Mouse (Mus musculus) myocyte (in vitro differentiated cells): ENCODE measurements at regions not wholly inside any gene's neighbourhood (a gene's known extent, or its start where the extent isn't known, plus 50 kb on each side); places are given as distances from the start of the nearest gene placed in this dataset.
"Not testable (repeated sequence)": the region's sequence is repeated elsewhere in the genome, so short reads cannot be mapped to it uniquely, and the experiment has no call there.

ENCODE experiments used
- H3K27me3 ChIP-seq: one replicate; pipeline ENCODE4 v1.6.1; 2011; ENCODE audit not compliant: control insufficient read depth, insufficient read depth, insufficient read length
- H3K36me3 ChIP-seq: one replicate; pipeline ENCODE4 v1.6.1; 2011; ENCODE audit not compliant: control insufficient read depth, insufficient read depth
- H3K4me2 ChIP-seq: one replicate; pipeline ENCODE4 v1.6.1; 2011; ENCODE audit warnings: low read depth, control low read depth
- H3K4me3 ChIP-seq: one replicate; pipeline ENCODE4 v1.5.1; 2011; ENCODE audit warnings: mild to moderate bottlenecking, control low read depth, moderate library complexity
- H3K79me2 ChIP-seq: one replicate; pipeline ENCODE4 v1.6.1; 2011; ENCODE audit not compliant: control insufficient read depth, insufficient read depth
- H3ac ChIP-seq: one replicate; pipeline ENCODE4 v1.6.1; 2011; ENCODE audit not compliant: control insufficient read depth, insufficient read length
- CEBPB ChIP-seq: IDR thresholded peaks from 2 replicates; pipeline ENCODE4 v1.6.1; 2011; ENCODE audit warnings: mild to moderate bottlenecking, moderate library complexity; ENCODE audit not compliant: poor library complexity, insufficient read depth, severe bottlenecking
- E2F4 ChIP-seq: IDR thresholded peaks from one replicate; pipeline ENCODE4 v1.6.1; 2011; ENCODE audit warnings: mild to moderate bottlenecking, control low read depth, moderate library complexity; ENCODE audit not compliant: insufficient read depth
- MAX ChIP-seq: IDR thresholded peaks from one replicate; pipeline ENCODE4 v1.6.1; 2011; ENCODE audit warnings: low read depth, mild to moderate bottlenecking, control low read depth
- MYOD1 ChIP-seq, 3 experiments: IDR thresholded peaks; one replicate each; pipeline ENCODE4 v1.6.1; 2011; ENCODE audit warnings: control low read depth in 2 of 3, low read depth in 2 of 3, mild to moderate bottlenecking in 2 of 3, moderate library complexity in 1 of 3; ENCODE audit not compliant: insufficient read length in 2 of 3, control insufficient read depth in 1 of 3
- MYOG ChIP-seq, 3 experiments: IDR thresholded peaks; one replicate each; pipeline ENCODE4 v1.6.1; 2011; ENCODE audit warnings: control low read depth in 2 of 3, low read depth in 2 of 3, mild to moderate bottlenecking in 2 of 3; ENCODE audit not compliant: insufficient read length in 2 of 3, control insufficient read depth in 1 of 3, insufficient read depth in 1 of 3
- POLR2A ChIP-seq: IDR thresholded peaks from one replicate; pipeline ENCODE4 v1.6.1; 2011; ENCODE audit warnings: low read depth, mild to moderate bottlenecking, control low read depth, moderate library complexity; ENCODE audit not compliant: insufficient read length
- POLR2AphosphoS2 ChIP-seq: IDR thresholded peaks from one replicate; pipeline ENCODE4 v1.6.1; 2011; ENCODE audit warnings: low read depth, control low read depth; ENCODE audit not compliant: insufficient read length
- REST ChIP-seq: IDR thresholded peaks from one replicate; pipeline ENCODE4 v1.6.1; 2011; ENCODE audit warnings: mild to moderate bottlenecking, control low read depth, moderate library complexity; ENCODE audit not compliant: insufficient read depth, insufficient read length
- SRF ChIP-seq: IDR thresholded peaks from one replicate; pipeline ENCODE4 v1.6.1; 2011; ENCODE audit warnings: low read depth; ENCODE audit not compliant: control insufficient read depth, insufficient read length
- TCF12 ChIP-seq: IDR thresholded peaks from one replicate; pipeline ENCODE4 v1.6.1; 2011; ENCODE audit warnings: mild to moderate bottlenecking, control low read depth; ENCODE audit not compliant: poor library complexity, insufficient read depth, severe bottlenecking
- TCF3 ChIP-seq: IDR thresholded peaks from one replicate; pipeline ENCODE4 v1.6.1; 2011; ENCODE audit warnings: low read depth, control low read depth; ENCODE audit not compliant: insufficient read length
- USF1 ChIP-seq: IDR thresholded peaks from one replicate; pipeline ENCODE4 v1.6.1; 2011; ENCODE audit warnings: low read depth, mild to moderate bottlenecking, control low read depth, moderate library complexity

DNA sequence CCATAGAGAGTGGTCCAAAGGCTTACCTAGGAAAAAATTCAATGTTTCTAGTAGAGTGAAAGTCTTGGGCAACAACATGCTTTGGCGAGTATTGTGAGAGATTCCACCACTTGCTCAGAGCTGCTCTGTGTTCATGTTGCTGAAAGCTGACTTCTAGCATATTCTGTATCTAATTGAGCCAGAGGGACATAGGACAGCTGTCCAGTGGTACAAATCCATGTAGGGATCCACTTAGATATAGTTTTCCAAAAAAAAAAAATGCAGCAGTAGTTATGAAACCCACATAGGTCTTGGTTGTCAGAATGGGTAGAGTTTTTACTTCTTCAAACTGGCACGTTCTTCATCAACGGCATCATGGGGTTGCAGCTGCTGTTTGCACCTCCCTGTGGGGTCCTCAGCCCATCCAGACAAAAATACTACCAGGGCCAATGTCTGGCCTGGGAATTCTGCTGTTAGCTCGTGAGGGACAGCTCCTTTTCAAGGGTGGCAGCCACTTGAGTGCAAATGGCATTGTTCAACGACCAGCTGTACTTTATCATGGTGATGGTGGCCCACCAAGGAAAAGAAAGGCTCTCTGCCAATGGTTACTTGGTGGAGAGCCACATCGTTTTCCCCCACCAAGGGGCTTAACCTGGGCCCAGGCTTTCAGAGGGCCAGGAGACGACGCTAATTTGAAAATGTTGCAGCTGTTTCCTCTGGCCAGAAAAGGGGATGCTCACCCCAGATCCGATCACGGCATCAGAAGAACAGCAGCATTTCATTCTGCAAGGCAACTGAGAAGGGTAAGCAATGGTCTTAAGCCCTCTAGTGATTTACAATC lies 181.4 kb downstream of the Cdca7 start:
- no peak overlapping the region for H3ac ChIP-seq
- H3K4me3 ChIP-seq: no peak overlapping the region
- no peaks in the 10 kb centered on the region for H3K27me3 ChIP-seq
- no peak overlapping the region for H3K4me2 ChIP-seq
- TF ChIP-seq REST: no peak
- no peaks in the 10 kb centered on the region for H3K36me3 ChIP-seq
- no peaks in the 10 kb centered on the region for H3K79me2 ChIP-seq

- TF ChIP-seq POLR2A (no peak), POLR2AphosphoS2 (no peak), TCF12 (no peak), REST (no peak), TCF3 (no peak), MYOD1 (IDR thresholded peaks at IDR 0.05; ENCODE audit: control insufficient read depth in 1 of 3, insufficient read length in 2 of 3, low read depth in 2 of 3) (no peak), USF1 (no peak), CEBPB (no peak), E2F4 (no peak)
- Histone ChIP-seq H3K27me3 (no peaks in the 10 kb centered on the region), H3K4me3 (no peak overlapping the region), H3ac (no peak overlapping the region), H3K79me2 (no peaks in the 10 kb centered on the region), H3K4me2 (no peak overlapping the region), H3K36me3 (no peaks in the 10 kb centered on the region)
Measured at GRCm38 (mm10) chr2:72662396-72662795, 186.4 kb downstream of the Cdca7 start.

- no peak overlapping the region for H3K4me3 ChIP-seq
- H3K27me3 ChIP-seq: no peaks in the 10 kb centered on the region
- no peaks in the 10 kb centered on the region for H3K36me3 ChIP-seq
- TF ChIP-seq MYOG (IDR thresholded peaks at IDR 0.05; ENCODE audit: control insufficient read depth in 1 of 3, insufficient read depth in 1 of 3, insufficient read length in 2 of 3, low read depth in 2 of 3): no peak
- no peak for TF ChIP-seq CEBPB
- no peak for TF ChIP-seq MAX
- TF ChIP-seq E2F4: no peak
- no peak for TF ChIP-seq TCF3
- TF ChIP-seq SRF: no peak
- no peak for TF ChIP-seq POLR2AphosphoS2
- no peak for TF ChIP-seq REST
- TF ChIP-seq POLR2A: no peak
- TF ChIP-seq USF1: no peak
- TF ChIP-seq MYOD1 (IDR thresholded peaks at IDR 0.05; ENCODE audit: control insufficient read depth in 1 of 3, insufficient read length in 2 of 3, low read depth in 2 of 3): no peak
- H3ac ChIP-seq: no peak overlapping the region
- no peaks in the 10 kb centered on the region for H3K79me2 ChIP-seq
- H3K4me2 ChIP-seq: no peak overlapping the region
Measured at GRCm38 (mm10) chr2:72662979-72663780, 187.2 kb downstream of the Cdca7 start.

- not testable (repeated sequence) for H3K27me3 ChIP-seq, H3ac ChIP-seq, H3K79me2 ChIP-seq, H3K4me3 ChIP-seq, H3K36me3 ChIP-seq, H3K4me2 ChIP-seq
Measured at GRCm38 (mm10) chr2:72667396-72667795, 191.4 kb downstream of the Cdca7 start.

- no peak for TF ChIP-seq TCF3
- TF ChIP-seq MYOG (IDR thresholded peaks at IDR 0.05; ENCODE audit: control insufficient read depth in 1 of 3, insufficient read depth in 1 of 3, insufficient read length in 2 of 3, low read depth in 2 of 3): no peak
- TF ChIP-seq MAX: no peak
- TF ChIP-seq E2F4: no peak
- TF ChIP-seq SRF: no peak
- no peak for TF ChIP-seq CEBPB
- no peak for TF ChIP-seq POLR2AphosphoS2
- no peak for TF ChIP-seq USF1
- TF ChIP-seq MYOD1 (IDR thresholded peaks at IDR 0.05; ENCODE audit: control insufficient read depth in 1 of 3, insufficient read length in 2 of 3, low read depth in 2 of 3): no peak
- no peak for TF ChIP-seq POLR2A
- TF ChIP-seq REST: no peak
- TF ChIP-seq TCF12: no peak
- no peaks in the 10 kb centered on the region for H3K27me3 ChIP-seq
- no peak overlapping the region for H3K4me3 ChIP-seq
- no peaks in the 10 kb centered on the region for H3K79me2 ChIP-seq
- no peaks in the 10 kb centered on the region for H3K36me3 ChIP-seq
- H3K4me2 ChIP-seq: peak overlapping the region; percentile 31
- H3ac ChIP-seq: no peak overlapping the region
Measured at GRCm38 (mm10) chr2:72672908-72673901, 197.2 kb downstream of the Cdca7 start.
